Mouse (Mus musculus) c-Kit-positive CD71-positive TER-119-positive erythroid progenitor cells, embryonic 14.5 days (primary cell): Measurements from ENCODE around the gene Pola1.

Experiments
- DNase-seq: peaks from one replicate; pipeline ENCODE4 v3.0.0-alpha.2; 2013; ENCODE audit warnings: low spot score

Pola1 gene

GRCm38 (mm10) chrX:93631657-93632449 is at the start of gene Pola1:
Gene Pola1, minus strand, starts transcription at chrX:93632155.
- peak; percentile 73 for DNase-seq

- no peak for DNase-seq
Measured at GRCm38 (mm10) chrX:93676228-93676627, 44.3 kb upstream of the Pola1 start.

GRCm38 (mm10) chrX:93674836-93675795 is 43.2 kb upstream of the Pola1 start:
- DNase-seq = peak; percentile 85

GRCm38 (mm10) chrX:93674432-93674831 is 42.5 kb upstream of the Pola1 start:
- no peak for DNase-seq

- peak; percentile 60 for DNase-seq
Measured at GRCm38 (mm10) chrX:93664787-93665186, 32.8 kb upstream of the Pola1 start.

- peak; percentile 20 for DNase-seq
Measured at GRCm38 (mm10) chrX:93663919-93664586, 32.1 kb upstream of the Pola1 start.

- no peak for DNase-seq
Measured at GRCm38 (mm10) chrX:93655153-93655552, 23.2 kb upstream of the Pola1 start.

GRCm38 (mm10) chrX:93654218-93655002 is 22.5 kb upstream of the Pola1 start, which contains the start of gene Pcyt1b:
Gene Pcyt1b, plus strand, starts transcription at chrX:93654863.
- DNase-seq = no peak

- DNase-seq = no peak
Measured at GRCm38 (mm10) chrX:93650738-93651137, 18.8 kb upstream of the Pola1 start.

GRCm38 (mm10) chrX:93644022-93644421 is 12.1 kb upstream of the Pola1 start:
- no peak for DNase-seq

GRCm38 (mm10) chrX:93643600-93643999 is 11.6 kb upstream of the Pola1 start:
- no peak for DNase-seq

GRCm38 (mm10) chrX:93634861-93635375 is 3.0 kb upstream of the Pola1 start:
- DNase-seq = no peak

GRCm38 (mm10) chrX:93630256-93630655 is 1.7 kb downstream of the Pola1 start:
- DNase-seq = no peak

GRCm38 (mm10) chrX:93602214-93602613 is 29.7 kb downstream of the Pola1 start:
- DNase-seq = no peak

- no peak for DNase-seq
Measured at GRCm38 (mm10) chrX:93594283-93594682, 37.7 kb downstream of the Pola1 start.

- DNase-seq = no peak
Measured at GRCm38 (mm10) chrX:93580931-93581330, 51.0 kb downstream of the Pola1 start.

GRCm38 (mm10) chrX:93557171-93557570 is 74.8 kb downstream of the Pola1 start:
- no peak for DNase-seq

- no peak for DNase-seq
Measured at GRCm38 (mm10) chrX:93539779-93540178, 92.2 kb downstream of the Pola1 start.

- no peak for DNase-seq
Measured at GRCm38 (mm10) chrX:93502865-93503353, 129.0 kb downstream of the Pola1 start.

GRCm38 (mm10) chrX:93497597-93497996 is 134.4 kb downstream of the Pola1 start:
- DNase-seq = no peak

- DNase-seq = peak; percentile 13
Measured at GRCm38 (mm10) chrX:93465711-93466110, 166.2 kb downstream of the Pola1 start.
